ENCODE assay signal across 19 mouse cellular contexts in the genomic region with DNA sequence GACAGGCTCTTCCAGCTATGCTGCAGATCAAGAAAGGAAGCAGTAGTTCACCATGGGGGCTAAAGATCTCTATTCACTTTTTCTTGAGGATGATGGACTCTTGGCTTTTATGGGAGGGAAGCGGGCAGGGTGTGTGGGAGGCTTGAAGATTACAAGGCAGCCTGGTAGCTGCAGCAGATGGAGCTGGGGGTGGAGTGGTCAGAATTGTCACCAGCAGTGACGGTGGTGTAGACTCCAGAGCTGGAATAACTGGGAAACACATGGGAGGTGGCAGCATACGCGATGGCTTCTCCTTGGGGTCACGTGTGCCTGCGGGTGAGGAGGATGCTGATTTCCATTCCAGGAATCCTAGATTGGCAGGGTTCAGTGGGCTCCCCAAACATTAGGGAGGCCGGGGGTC. TPM values are rescaled to one million over a fixed set of nuclear protein-coding genes. Genes with fewer than 3 reads are reported as not detected.
A peak's percentile ranks its signal among the peaks of the same experiment; 100 is the strongest.
DNase-seq lines count a peak whose midpoint lies in the region; ATAC-seq lines count a peak whose summit lies in the region.
"Had no signal": no experiment of that assay in that cellular context is flagged by ENCODE, and none has a peak within 500 bp of the region (broad histone marks: within the 10 kb centered on the region; RNA-seq: fewer than 3 reads in every experiment).

No protein-coding gene starts in this region.

- H3K9me3 ChIP-seq in forebrain, embryonic 15.5 days, result no peaks in the 10 kb centered on the region
- no peaks in the 10 kb centered on the region for H3K9me3 ChIP-seq in forebrain, embryonic 12.5 days
- no peaks in the 10 kb centered on the region for H3K9me3 ChIP-seq in kidney, embryonic 14.5 days (ENCODE audit: control insufficient read depth, low read length)
- H3K9me3 ChIP-seq: embryonic facial prominence, embryonic 15.5 days; forebrain, embryonic 13.5 days; midbrain, embryonic 10.5 days had no signal

- H3K4me2 ChIP-seq in forebrain, embryonic 15.5 days (replicated peaks), result peak overlapping the region; percentile 13; the same call in 1 of the 2 replicates
- no peak overlapping the region for H3K4me2 ChIP-seq in forebrain, embryonic 12.5 days
- no peak overlapping the region for H3K4me2 ChIP-seq in kidney, embryonic 14.5 days (replicated peaks; ENCODE audit: low read depth, low read length)
- H3K4me2 ChIP-seq: embryonic facial prominence, embryonic 15.5 days; forebrain, embryonic 13.5 days had no signal

- no peak for ATAC-seq in forebrain, embryonic 15.5 days (replicated peaks)
- no peak for ATAC-seq in forebrain, embryonic 12.5 days (ENCODE audit: low FRiP score)
- peak; percentile 74 for ATAC-seq in frontal cortex, adult (ENCODE audit: low TSS enrichment)
- no peak for ATAC-seq in kidney, embryonic 14.5 days (ENCODE audit: low FRiP score, low TSS enrichment)
- ATAC-seq: forebrain, embryonic 13.5 days; intestine, embryonic 16.5 days had no signal

- WGBS in forebrain, embryonic 15.5 days, result 93% methylated on average over 7 of the region's 7 CpGs
- 96% methylated on average over 7 of the region's 7 CpGs for WGBS in forebrain, embryonic 12.5 days
- 86% methylated on average over 7 of the region's 7 CpGs for WGBS in kidney, embryonic 14.5 days

- no peaks in the 10 kb centered on the region for H3K27me3 ChIP-seq in forebrain, embryonic 15.5 days
- H3K27me3 ChIP-seq in forebrain, embryonic 12.5 days, result no peaks in the 10 kb centered on the region; the same call in 1 of the 2 replicates
- no peaks in the 10 kb centered on the region; the same call in 1 of the 2 replicates for H3K27me3 ChIP-seq in kidney, embryonic 14.5 days (ENCODE audit: control insufficient read depth, insufficient read depth, low read length)
- H3K27me3 ChIP-seq: forebrain, embryonic 13.5 days had no signal

- DNase-seq in layer of hippocampus, postnatal 36 days, result peak; percentile 49 to 52
- DNase-seq in right cerebral cortex, adult 2 months (ENCODE audit: low spot score in 2 of 2), result peak; percentile 89 to 93
- DNase-seq in kidney, postnatal 10 days, result no peak
- no peak for DNase-seq in urinary bladder, postnatal 14 days (ENCODE audit: low spot score)
- DNase-seq: adrenal gland, postnatal 14 days; cerebellum, adult 8-10 months; lung, postnatal 10 days; thymus, adult 2 months had no signal

- H3K27ac ChIP-seq in forebrain, embryonic 15.5 days (replicated peaks), result no peak overlapping the region
- H3K27ac ChIP-seq in forebrain, embryonic 12.5 days, result no peak overlapping the region
- H3K27ac ChIP-seq in kidney, embryonic 14.5 days (ENCODE audit: low read depth, low read length), result no peak overlapping the region
- H3K27ac ChIP-seq: embryonic facial prominence, embryonic 15.5 days; forebrain, embryonic 13.5 days; kidney, postnatal 0 days; liver, embryonic 14.5 days; midbrain, embryonic 10.5 days had no signal

- no peak overlapping the region for H3K4me3 ChIP-seq in forebrain, embryonic 15.5 days
- no peak overlapping the region for H3K4me3 ChIP-seq in forebrain, embryonic 12.5 days (replicated peaks)
- H3K4me3 ChIP-seq in kidney, embryonic 14.5 days (ENCODE audit: low read length), result no peak overlapping the region
- H3K4me3 ChIP-seq: embryonic facial prominence, embryonic 15.5 days; forebrain, embryonic 13.5 days; midbrain, embryonic 10.5 days had no signal

- no peaks in the 10 kb centered on the region for H3K36me3 ChIP-seq in forebrain, embryonic 15.5 days
- no peaks in the 10 kb centered on the region for H3K36me3 ChIP-seq in forebrain, embryonic 12.5 days (replicated peaks)
- H3K36me3 ChIP-seq in kidney, embryonic 14.5 days (ENCODE audit: control insufficient read depth, insufficient read depth, low read length), result no peaks in the 10 kb centered on the region
- H3K36me3 ChIP-seq: embryonic facial prominence, embryonic 15.5 days; midbrain, embryonic 10.5 days had no signal

- no peak overlapping the region for H3K9ac ChIP-seq in forebrain, embryonic 15.5 days (replicated peaks)
- no peak overlapping the region for H3K9ac ChIP-seq in forebrain, embryonic 12.5 days
- H3K9ac ChIP-seq in kidney, embryonic 14.5 days (ENCODE audit: low read depth, low read length), result no peak overlapping the region
- H3K9ac ChIP-seq: embryonic facial prominence, embryonic 15.5 days; forebrain, embryonic 13.5 days; liver, embryonic 14.5 days had no signal

- peaks cover 28% of the 10 kb centered on the region for H3K4me1 ChIP-seq in forebrain, embryonic 15.5 days
- H3K4me1 ChIP-seq in forebrain, embryonic 12.5 days, result peaks cover 16% of the 10 kb centered on the region; the same call in 1 of the 2 replicates
- H3K4me1 ChIP-seq in kidney, embryonic 14.5 days (ENCODE audit: control insufficient read depth, insufficient read depth, low read length), result no peaks in the 10 kb centered on the region
- H3K4me1 ChIP-seq: embryonic facial prominence, embryonic 15.5 days had no signal

RNA-seq across cellular contexts. Expression of gene Phactr1, which starts 3.8 kb away (rescaled TPM):
- polyA plus RNA-seq in forebrain, embryonic 15.5 days (2015; fragmentation: Nextera tagmentation; extraction: Ambion mirVana), result 73.1 and 83.8 TPM in 2 replicates
- polyA plus RNA-seq in forebrain, embryonic 12.5 days (2016; fragmentation: Nextera tagmentation; extraction: Ambion mirVana), result 17.4 and 21.8 TPM in 2 replicates
- total RNA-seq in layer of hippocampus, postnatal 36 days (2021), result 100 to 1,000 TPM; 294 to 305 TPM
- polyA plus RNA-seq in kidney, embryonic 14.5 days (2014; fragmentation: Nextera tagmentation; extraction: Ambion mirVana), result 24.8 and 26.6 TPM in 2 replicates
- total RNA-seq: neutrophil, adult 5-6 weeks had no signal

Comparison
In these comparisons a context has a peak if more than half of its experiments do, and no peak if none do; other contexts are left out.
1. DNase-seq: peak in layer of hippocampus, postnatal 36 days (2 of 2) and right cerebral cortex, adult 2 months (2 of 2); none in kidney, postnatal 10 days (single experiment) and urinary bladder, postnatal 14 days (single experiment).